Mouse (Mus musculus) embryonic facial prominence, embryonic 11.5 days (tissue): ENCODE measurements around the gene Apoh. TPM values are rescaled to one million over a fixed set of nuclear protein-coding genes. Genes with fewer than 3 reads are reported as not detected.
A peak's percentile ranks its signal among the peaks of the same experiment; 100 is the strongest.

ENCODE experiments used
- ATAC-seq: fragments of 200-750 bp; cut with Nextera tagmentation; replicated peaks from 2 replicates; pipeline ENCODE4 v1.8.0; 2017; ENCODE audit warnings: low read depth; ENCODE audit not compliant: insufficient number of reproducible peaks, low FRiP score, low TSS enrichment
- DNase-seq: peaks from one replicate; pipeline ENCODE4 v3.0.0-alpha.2; 2015; ENCODE audit warnings: low spot score
- H3K27ac ChIP-seq: fragments of 300-500 bp; sonication (generic); replicated peaks from 2 replicates; pipeline ENCODE4 v1.5.1; 2014; ENCODE audit warnings: mild to moderate bottlenecking, low read depth, low read length, control low read depth
- H3K27me3 ChIP-seq: fragments of 300-500 bp; sonication (generic); 2 replicates; pipeline ENCODE4 v1.6.1; 2014; ENCODE audit warnings: mild to moderate bottlenecking, low read length, moderate library complexity, mixed read lengths; ENCODE audit not compliant: control insufficient read depth, insufficient read depth
- H3K36me3 ChIP-seq: fragments of 300-500 bp; sonication (generic); replicated peaks from 2 replicates; pipeline ENCODE4 v1.6.1; 2014; ENCODE audit warnings: low read depth, mild to moderate bottlenecking, low read length, moderate library complexity, mixed read lengths; ENCODE audit not compliant: control insufficient read depth, insufficient read depth
- H3K4me1 ChIP-seq: fragments of 300-500 bp; sonication (generic); 2 replicates; pipeline ENCODE4 v1.6.1; 2014; ENCODE audit warnings: low read length, mixed read lengths; ENCODE audit not compliant: control insufficient read depth, insufficient read depth
- H3K4me2 ChIP-seq: fragments of 300-500 bp; sonication (generic); 2 replicates; pipeline ENCODE4 v1.6.1; 2014; ENCODE audit warnings: low read depth, mild to moderate bottlenecking, control low read depth, low read length, moderate library complexity
- H3K4me3 ChIP-seq: fragments of 300-500 bp; sonication (generic); 2 replicates; pipeline ENCODE4 v1.5.1; 2014; ENCODE audit warnings: low read depth, low read length, control low read depth
- H3K9ac ChIP-seq: fragments of 300-500 bp; sonication (generic); replicated peaks from 2 replicates; pipeline ENCODE4 v1.6.1; 2014; ENCODE audit warnings: mild to moderate bottlenecking, control low read depth, low read length
- H3K9me3 ChIP-seq: fragments of 300-500 bp; sonication (generic); replicated peaks from 2 replicates; pipeline ENCODE4 v1.6.1; 2016; ENCODE audit warnings: mild to moderate bottlenecking, low read length, inconsistent platforms, mixed read lengths; ENCODE audit not compliant: control insufficient read depth
- WGBS: fragments of 180-500 bp; shearing (Covaris S2); extraction: QIAGEN DNeasy Blood & Tissue Kit; methylation state at CpG from one replicate; pipeline ENCODE4 v1.1.7; 2014; 5-methylcytosine and 5-hydroxymethylcytosine counted together
- polyA plus RNA-seq: library from polyadenylated mRNA; unstranded; fragments of >200 nt; fragmentation: Nextera tagmentation; extraction: Ambion mirVana; gene quantifications from 2 replicates; pipeline ENCODE4 v1.2.1, GENCODE M21; 2014

Apoh gene
- polyA plus RNA-seq, 1 experiment from 2014 or later: 0.17 TPM

- H3K4me1 ChIP-seq: no peaks in the 10 kb centered on the region
- 92% methylated on average over 9 of the region's 9 CpGs for WGBS
Measured at GRCm38 (mm10) chr11:108395061-108395460, 51.9 kb downstream of the Apoh start.

GRCm38 (mm10) chr11:108396076-108396829, 53.1 kb downstream of the Apoh start:
- no peaks in the 10 kb centered on the region for H3K9me3 ChIP-seq
- no peaks in the 10 kb centered on the region for H3K36me3 ChIP-seq
- no peak overlapping the region for H3K4me2 ChIP-seq
- H3K9ac ChIP-seq: no peak overlapping the region
- 85% methylated on average over 7 of the region's 7 CpGs for WGBS
- no peak for DNase-seq
- no peaks in the 10 kb centered on the region for H3K4me1 ChIP-seq
- ATAC-seq: no peak
- no peaks in the 10 kb centered on the region for H3K27me3 ChIP-seq
- H3K27ac ChIP-seq: no peak overlapping the region
- H3K4me3 ChIP-seq: no peak overlapping the region

More at GRCm38 (mm10) chr11:108395061-108395460, 51.9 kb downstream of the Apoh start:
- H3K27me3 ChIP-seq: no peaks in the 10 kb centered on the region
- no peaks in the 10 kb centered on the region for H3K36me3 ChIP-seq
- H3K9ac ChIP-seq: no peak overlapping the region
- no peak overlapping the region for H3K4me3 ChIP-seq
- H3K27ac ChIP-seq: no peak overlapping the region
- no peaks in the 10 kb centered on the region for H3K9me3 ChIP-seq
- DNase-seq: no peak
- no peak for ATAC-seq
- no peak overlapping the region for H3K4me2 ChIP-seq

- H3K9me3 ChIP-seq: no peaks in the 10 kb centered on the region
- ATAC-seq (no peak), DNase-seq (peak; percentile 63)
- H3K4me1 ChIP-seq: no peaks in the 10 kb centered on the region
- WGBS: 64% methylated on average over 7 of the region's 9 CpGs
- no peak overlapping the region for H3K27ac ChIP-seq
- no peaks in the 10 kb centered on the region for H3K36me3 ChIP-seq
- H3K27me3 ChIP-seq: no peaks in the 10 kb centered on the region
- H3K9ac ChIP-seq: no peak overlapping the region
- no peak overlapping the region for H3K4me3 ChIP-seq
- no peak overlapping the region for H3K4me2 ChIP-seq
Measured at GRCm38 (mm10) chr11:108409876-108410644, 66.9 kb downstream of the Apoh start.

GRCm38 (mm10) chr11:108416360-108416759, 73.2 kb downstream of the Apoh start:
- Histone ChIP-seq H3K9ac (no peak overlapping the region), H3K27me3 (no peaks in the 10 kb centered on the region), H3K4me3 (no peak overlapping the region), H3K4me2 (no peak overlapping the region), H3K36me3 (no peaks in the 10 kb centered on the region), H3K9me3 (no peaks in the 10 kb centered on the region), H3K4me1 (no peaks in the 10 kb centered on the region; the same call in 1 of the 2 replicates), H3K27ac (no peak overlapping the region)
- WGBS: 97% methylated on average over 1 of the region's 1 CpGs
- DNase-seq (no peak), ATAC-seq (no peak)

- Histone ChIP-seq H3K36me3 (no peaks in the 10 kb centered on the region), H3K27me3 (no peaks in the 10 kb centered on the region), H3K9ac (no peak overlapping the region), H3K4me1 (no peaks in the 10 kb centered on the region; the same call in 1 of the 2 replicates), H3K27ac (no peak overlapping the region), H3K9me3 (no peaks in the 10 kb centered on the region), H3K4me3 (no peak overlapping the region), H3K4me2 (no peak overlapping the region)
- WGBS: 49% methylated on average over 1 of the region's 1 CpGs
- ATAC-seq (no peak; the same call in 1 of the 2 replicates), DNase-seq (peak; percentile 80)
Measured at GRCm38 (mm10) chr11:108418540-108418939, 75.4 kb downstream of the Apoh start.

GRCm38 (mm10) chr11:108419242-108419641, 76.1 kb downstream of the Apoh start:
- H3K9ac ChIP-seq: no peak overlapping the region
- DNase-seq (no peak), ATAC-seq (no peak)
- 88% methylated on average over 6 of the region's 6 CpGs for WGBS
- no peaks in the 10 kb centered on the region for H3K9me3 ChIP-seq
- no peak overlapping the region for H3K4me3 ChIP-seq
- H3K4me1 ChIP-seq: no peaks in the 10 kb centered on the region; the same call in 1 of the 2 replicates
- H3K36me3 ChIP-seq: no peaks in the 10 kb centered on the region
- no peak overlapping the region for H3K4me2 ChIP-seq
- no peak overlapping the region for H3K27ac ChIP-seq
- H3K27me3 ChIP-seq: no peaks in the 10 kb centered on the region

GRCm38 (mm10) chr11:108420751-108421150, 77.6 kb downstream of the Apoh start:
- ATAC-seq (no peak), DNase-seq (no peak)
- Histone ChIP-seq H3K4me1 (no peaks in the 10 kb centered on the region; the same call in 1 of the 2 replicates), H3K36me3 (no peaks in the 10 kb centered on the region), H3K27ac (no peak overlapping the region), H3K9me3 (no peaks in the 10 kb centered on the region), H3K9ac (no peak overlapping the region), H3K27me3 (no peaks in the 10 kb centered on the region), H3K4me2 (no peak overlapping the region), H3K4me3 (no peak overlapping the region)
- WGBS: 71% methylated on average over 4 of the region's 4 CpGs

GRCm38 (mm10) chr11:108423221-108423620, 80.1 kb downstream of the Apoh start:
- Histone ChIP-seq H3K27me3 (no peaks in the 10 kb centered on the region), H3K4me3 (no peak overlapping the region), H3K9me3 (no peaks in the 10 kb centered on the region), H3K27ac (no peak overlapping the region), H3K4me1 (no peaks in the 10 kb centered on the region; the same call in 1 of the 2 replicates), H3K9ac (no peak overlapping the region), H3K4me2 (no peak overlapping the region), H3K36me3 (no peaks in the 10 kb centered on the region)
- DNase-seq: no peak
- ATAC-seq: no peak
- WGBS: 58% methylated on average over 7 of the region's 7 CpGs
